Mouse (Mus musculus) limb, embryonic 10.5 days (tissue): ENCODE results near the gene 1700001C02Rik. TPM values are rescaled to one million over a fixed set of nuclear protein-coding genes. Genes with fewer than 3 reads are reported as not detected.

Experiments
- polyA plus RNA-seq: library from polyadenylated mRNA; unstranded; fragments of >200 nt; fragmentation: Nextera tagmentation; extraction: Ambion mirVana; gene quantifications from 2 replicates; pipeline ENCODE4 v1.2.1, GENCODE M21; 2016

The 1700001C02Rik gene
- polyA plus RNA-seq, 1 experiment from 2014 or later: not detected

Other genes starting within 250 kb of the 1700001C02Rik start
- 19.4 TPM in 2 replicates for gene Selenoi, start 233.5 kb upstream of the 1700001C02Rik start, polyA plus RNA-seq
- gene Drc1, start 184.7 kb upstream of the 1700001C02Rik start, polyA plus RNA-seq: 0.28 TPM in 1 of 2 replicates, not detected in the other
- 0.06 and 0.10 TPM in 2 replicates for gene Otof, start 4.1 kb upstream of the 1700001C02Rik start, polyA plus RNA-seq
- not detected in 2 replicates for gene Cib4, start 79.8 kb downstream of the 1700001C02Rik start, polyA plus RNA-seq
- 0.36 and 0.69 TPM in 2 replicates for gene Kcnk3, start 122.1 kb downstream of the 1700001C02Rik start, polyA plus RNA-seq
- 20.9 and 22.3 TPM in 2 replicates for gene Slc35f6, start 181.9 kb downstream of the 1700001C02Rik start, polyA plus RNA-seq
- 508 and 523 TPM in 2 replicates for gene Cenpa, start 200.7 kb downstream of the 1700001C02Rik start, polyA plus RNA-seq
- gene Dpysl5, start 245.5 kb downstream of the 1700001C02Rik start, polyA plus RNA-seq: 4.3 and 4.9 TPM in 2 replicates